Mouse (Mus musculus): ENCODE data around the gene Rxfp3. TPM values are rescaled to one million over a fixed set of nuclear protein-coding genes. Genes with fewer than 3 reads are reported as not detected.
A peak's percentile ranks its signal among the peaks of the same experiment; 100 is the strongest.

The Rxfp3 gene
- polyA plus RNA-seq (2012; rRNA removed) (not detected in 2 replicates), polyA plus RNA-seq (2014; fragmentation: Nextera tagmentation; extraction: Ambion mirVana) (not detected in 2 replicates)

- Histone ChIP-seq H3K4me3 (ENCODE audit: insufficient read depth in 1 of 2, low read depth in 2 of 2, low read length in 2 of 2) (peak within 1 kb of the TSS in 1 of 2 experiments; percentile 30; a peak in 2 of 4 replicates), H3K27me3 (ENCODE audit: control insufficient read depth, insufficient read depth, low read length) (peaks cover 30% of the 10 kb centered on the region), H3K9me3 (ENCODE audit: control insufficient read depth, low read length) (no peaks in the 10 kb centered on the region), H3K9ac (replicated peaks) (no peak within 1 kb of the TSS), H3K4me2 (ENCODE audit: low read depth) (peak within 1 kb of the TSS; percentile 37), H3K36me3 (replicated peaks; ENCODE audit: control insufficient read depth, insufficient read depth, low read depth) (no peaks in the 10 kb centered on the region), H3K27ac (no peak within 1 kb of the TSS), H3K4me1 (replicated peaks; ENCODE audit: control insufficient read depth in 2 of 2, insufficient read depth in 2 of 2, low read length in 1 of 2) (no peaks in the 10 kb centered on the region)
- TF ChIP-seq EP300 (IDR thresholded peaks at IDR 0.05; ENCODE audit: low read depth) (no peak), CTCF (IDR thresholded peaks at IDR 0.05; ENCODE audit: low read depth) (no peak)
- DNase-seq (ENCODE audit: low read depth in 3 of 3, low spot score in 3 of 3) (no peak), ATAC-seq (ENCODE audit: insufficient read depth) (no peak)
- WGBS (ENCODE audit: insufficient replicate concordance), result 6% methylated on average over 16 of the region's 16 CpGs
Measured at GRCm38 (mm10) chr15:11037711-11038110, at the start of gene Rxfp3. Gene Rxfp3 (minus strand): TSS chr15:11037991.

GRCm38 (mm10) chr15:11084993-11085365, 47.2 kb upstream of the Rxfp3 start:
- WGBS (ENCODE audit: insufficient replicate concordance), result 30% methylated on average over 1 of the region's 1 CpGs

GRCm38 (mm10) chr15:11084241-11084992, 46.6 kb upstream of the Rxfp3 start:
- TF ChIP-seq CTCF (IDR thresholded peaks at IDR 0.05; ENCODE audit: low read depth), result no peak
- Histone ChIP-seq H3K4me3 (ENCODE audit: insufficient read depth in 1 of 2, low read depth in 2 of 2, low read length in 2 of 2) (no peak overlapping the region), H3K27me3 (ENCODE audit: control insufficient read depth, insufficient read depth, low read length) (no peaks in the 10 kb centered on the region), H3K4me2 (ENCODE audit: low read depth) (no peak overlapping the region), H3K27ac (no peak overlapping the region), H3K9me3 (ENCODE audit: control insufficient read depth, low read length) (no peaks in the 10 kb centered on the region), H3K36me3 (replicated peaks; ENCODE audit: control insufficient read depth, insufficient read depth, low read depth) (no peaks in the 10 kb centered on the region), H3K9ac (replicated peaks) (no peak overlapping the region), H3K4me1 (replicated peaks; ENCODE audit: control insufficient read depth in 2 of 2, insufficient read depth in 2 of 2, low read length in 1 of 2) (no peaks in the 10 kb centered on the region)
- ATAC-seq (ENCODE audit: insufficient read depth) (no peak), DNase-seq (ENCODE audit: low read depth in 3 of 3, low spot score in 3 of 3) (no peak)
- 39% methylated on average over 9 of the region's 9 CpGs for WGBS (ENCODE audit: insufficient replicate concordance)

More at GRCm38 (mm10) chr15:11084993-11085365, 47.2 kb upstream of the Rxfp3 start:
- Histone ChIP-seq H3K27me3 (ENCODE audit: control insufficient read depth, insufficient read depth, low read length) (no peaks in the 10 kb centered on the region), H3K36me3 (replicated peaks; ENCODE audit: control insufficient read depth, insufficient read depth, low read depth) (no peaks in the 10 kb centered on the region), H3K9me3 (ENCODE audit: control insufficient read depth, low read length) (no peaks in the 10 kb centered on the region), H3K4me3 (ENCODE audit: insufficient read depth in 1 of 2, low read depth in 2 of 2, low read length in 2 of 2) (no peak overlapping the region), H3K27ac (no peak overlapping the region), H3K4me1 (replicated peaks; ENCODE audit: control insufficient read depth in 2 of 2, insufficient read depth in 2 of 2, low read length in 1 of 2) (no peaks in the 10 kb centered on the region), H3K9ac (replicated peaks) (no peak overlapping the region), H3K4me2 (ENCODE audit: low read depth) (no peak overlapping the region)
- ATAC-seq (ENCODE audit: insufficient read depth) (no peak), DNase-seq (ENCODE audit: low read depth in 3 of 3, low spot score in 3 of 3) (no peak)
- TF ChIP-seq EP300 (IDR thresholded peaks at IDR 0.05; ENCODE audit: low read depth) (no peak), CTCF (IDR thresholded peaks at IDR 0.05; ENCODE audit: low read depth) (no peak)

- no peaks in the 10 kb centered on the region for H3K27me3 ChIP-seq (ENCODE audit: control insufficient read depth, insufficient read depth, low read length)
- no peak overlapping the region for H3K9ac ChIP-seq (replicated peaks)
- no peaks in the 10 kb centered on the region for H3K36me3 ChIP-seq (replicated peaks; ENCODE audit: control insufficient read depth, insufficient read depth, low read depth)
- H3K9me3 ChIP-seq (ENCODE audit: control insufficient read depth, low read length), result no peaks in the 10 kb centered on the region
- no peak overlapping the region for H3K4me3 ChIP-seq (ENCODE audit: insufficient read depth in 1 of 2, low read depth in 2 of 2, low read length in 2 of 2)
- DNase-seq (ENCODE audit: low read depth in 3 of 3, low spot score in 3 of 3) (no peak), ATAC-seq (ENCODE audit: insufficient read depth) (no peak)
- no peak overlapping the region for H3K4me2 ChIP-seq (ENCODE audit: low read depth)
- H3K27ac ChIP-seq, result no peak overlapping the region
- WGBS (ENCODE audit: insufficient replicate concordance), result 73% methylated on average over 3 of the region's 3 CpGs
- H3K4me1 ChIP-seq (replicated peaks; ENCODE audit: control insufficient read depth in 2 of 2, insufficient read depth in 2 of 2, low read length in 1 of 2), result no peaks in the 10 kb centered on the region
- no peak for TF ChIP-seq CTCF (IDR thresholded peaks at IDR 0.05; ENCODE audit: low read depth)
- TF ChIP-seq EP300 (IDR thresholded peaks at IDR 0.05; ENCODE audit: low read depth), result no peak
Measured at GRCm38 (mm10) chr15:11083678-11084077, 45.9 kb upstream of the Rxfp3 start.

GRCm38 (mm10) chr15:11082961-11083569, 45.3 kb upstream of the Rxfp3 start:
- 65% methylated on average over 8 of the region's 8 CpGs for WGBS (ENCODE audit: insufficient replicate concordance)
- no peak overlapping the region for H3K4me3 ChIP-seq (ENCODE audit: insufficient read depth in 1 of 2, low read depth in 2 of 2, low read length in 2 of 2)

More at GRCm38 (mm10) chr15:11082961-11083569, 45.3 kb upstream of the Rxfp3 start:
- H3K27me3 ChIP-seq (ENCODE audit: control insufficient read depth, insufficient read depth, low read length), result no peaks in the 10 kb centered on the region
- H3K36me3 ChIP-seq (replicated peaks; ENCODE audit: control insufficient read depth, insufficient read depth, low read depth), result no peaks in the 10 kb centered on the region
- no peak for TF ChIP-seq CTCF (IDR thresholded peaks at IDR 0.05; ENCODE audit: low read depth)
- H3K4me1 ChIP-seq (replicated peaks; ENCODE audit: control insufficient read depth in 2 of 2, insufficient read depth in 2 of 2, low read length in 1 of 2), result no peaks in the 10 kb centered on the region
- no peak overlapping the region for H3K27ac ChIP-seq
- ATAC-seq (ENCODE audit: insufficient read depth) (no peak), DNase-seq (ENCODE audit: low read depth in 3 of 3, low spot score in 3 of 3) (no peak)
- no peak overlapping the region for H3K9ac ChIP-seq (replicated peaks)
- H3K4me2 ChIP-seq (ENCODE audit: low read depth), result no peak overlapping the region
- no peaks in the 10 kb centered on the region for H3K9me3 ChIP-seq (ENCODE audit: control insufficient read depth, low read length)

Data from liver, embryonic 14.5 days (tissue).